Mouse (Mus musculus): ENCODE measurements around the gene Nfib. TPM values are rescaled to one million over a fixed set of nuclear protein-coding genes. Genes with fewer than 3 reads are reported as not detected.

Nfib gene
- total and polyA plus RNA-seq, 3 experiments: 0.04 to 0.11 (median 0.09) TPM

GRCm38 (mm10) chr4:82667271-82667872 lies 38.2 kb downstream of the Nfib start:
- no peak overlapping the region for H3K9ac ChIP-seq (ENCODE audit: insufficient read depth, low read depth)
- no peak overlapping the region for H3K27ac ChIP-seq (ENCODE audit: insufficient read depth, low read depth)
- H3K36me3 ChIP-seq (replicated peaks in 1 of 2; ENCODE audit: control insufficient read depth in 1 of 2, insufficient read depth in 1 of 2, low read length in 1 of 2): no peaks in the 10 kb centered on the region
- H3K4me1 ChIP-seq (ENCODE audit: control insufficient read depth in 1 of 2, insufficient read depth in 2 of 2): no peaks in the 10 kb centered on the region
- in situ Hi-C loops (cut with MboI; ENCODE audit: low pct_ligation_motif_present, low pct_unique_long_range_greater_than_20kb, low sequenced_read_pairs) (no loop called here), dilution Hi-C loops (cut with MboI; ENCODE audit: extremely low pct_ligation_motif_present, extremely low pct_unique_long_range_greater_than_20kb, low sequenced_read_pairs) (no loop called here)
- H3K4me3 ChIP-seq (replicated peaks in 1 of 3; ENCODE audit: low read depth in 2 of 3, low read length in 2 of 3, poor library complexity in 1 of 3): no peak overlapping the region
- no peak for DNase-seq (ENCODE audit: extremely low read depth)
- H3K27me3 ChIP-seq (replicated peaks): no peaks in the 10 kb centered on the region
- TF ChIP-seq ZMIZ1 (IDR thresholded peaks at IDR 0.05; ENCODE audit: low read depth, low read length) (no peak), USF1 (IDR thresholded peaks at IDR 0.05; ENCODE audit: low read depth, low read length) (no peak), RCOR1 (conservative IDR thresholded peaks at IDR 0.05; ENCODE audit: low read depth, low read length) (no peak), CHD2 (IDR thresholded peaks at IDR 0.05; ENCODE audit: low read length) (no peak), IRF4 (IDR thresholded peaks at IDR 0.05; ENCODE audit: low read depth, low read length) (no peak), GABPA (IDR thresholded peaks at IDR 0.05; ENCODE audit: insufficient replicate concordance, low read depth, low read length) (no peak), ZKSCAN1 (IDR thresholded peaks at IDR 0.05; ENCODE audit: borderline replicate concordance, low read depth, low read length) (no peak), BHLHE40 (IDR thresholded peaks at IDR 0.05; ENCODE audit: low read depth, low read length) (no peak), POLR2AphosphoS2 (IDR thresholded peaks at IDR 0.05; ENCODE audit: low read depth, low read length) (no peak), TCF12 (IDR thresholded peaks at IDR 0.05; ENCODE audit: low read depth, low read length) (no peak), NELFE (IDR thresholded peaks at IDR 0.05; ENCODE audit: low read depth, low read length) (no peak), MAX (IDR thresholded peaks at IDR 0.05; ENCODE audit: low read length) (no peak), TBP (conservative IDR thresholded peaks at IDR 0.05; ENCODE audit: low read depth, low read length) (no peak), UBTF (IDR thresholded peaks at IDR 0.05; ENCODE audit: low read depth, low read length) (no peak), JUND (conservative IDR thresholded peaks at IDR 0.05; ENCODE audit: low read depth, low read length) (no peak)
- H3K4me2 ChIP-seq (ENCODE audit: insufficient read depth, low read depth, poor library complexity, severe bottlenecking): no peak overlapping the region
- no peaks in the 10 kb centered on the region for H3K79me2 ChIP-seq (replicated peaks; ENCODE audit: control insufficient read depth, extremely low read depth, insufficient read depth, poor library complexity, severe bottlenecking)
- H3K9me3 ChIP-seq (replicated peaks; ENCODE audit: low read length): no peaks in the 10 kb centered on the region

- in situ Hi-C loops (cut with MboI; ENCODE audit: low pct_ligation_motif_present, low pct_unique_long_range_greater_than_20kb, low sequenced_read_pairs): no loop called here
Observed at GRCm38 (mm10) chr4:82664436-82664835, 41.1 kb downstream of the Nfib start.

More at GRCm38 (mm10) chr4:82664436-82664835, 41.1 kb downstream of the Nfib start:
- dilution Hi-C loops (cut with MboI; ENCODE audit: extremely low pct_ligation_motif_present, extremely low pct_unique_long_range_greater_than_20kb, low sequenced_read_pairs): no loop called here
- Histone ChIP-seq H3K4me2 (ENCODE audit: insufficient read depth, low read depth, poor library complexity, severe bottlenecking) (no peak overlapping the region), H3K4me1 (ENCODE audit: control insufficient read depth in 1 of 2, insufficient read depth in 2 of 2) (no peaks in the 10 kb centered on the region), H3K36me3 (replicated peaks in 1 of 2; ENCODE audit: control insufficient read depth in 1 of 2, insufficient read depth in 1 of 2, low read length in 1 of 2) (no peaks in the 10 kb centered on the region), H3K27me3 (replicated peaks) (no peaks in the 10 kb centered on the region), H3K79me2 (replicated peaks; ENCODE audit: control insufficient read depth, extremely low read depth, insufficient read depth, poor library complexity, severe bottlenecking) (no peaks in the 10 kb centered on the region), H3K9ac (ENCODE audit: insufficient read depth, low read depth) (no peak overlapping the region), H3K9me3 (replicated peaks; ENCODE audit: low read length) (no peaks in the 10 kb centered on the region), H3K27ac (ENCODE audit: insufficient read depth, low read depth) (no peak overlapping the region), H3K4me3 (replicated peaks in 1 of 3; ENCODE audit: low read depth in 2 of 3, low read length in 2 of 3, poor library complexity in 1 of 3) (no peak overlapping the region)
- DNase-seq (ENCODE audit: extremely low read depth): no peak
- TF ChIP-seq E2F4 (IDR thresholded peaks at IDR 0.05; ENCODE audit: insufficient replicate concordance, low read depth, low read length) (no peak), ZMIZ1 (IDR thresholded peaks at IDR 0.05; ENCODE audit: low read depth, low read length) (no peak), JUN (IDR thresholded peaks at IDR 0.05; ENCODE audit: insufficient read depth, low read depth, low read length) (no peak), MXI1 (IDR thresholded peaks at IDR 0.05; ENCODE audit: low read depth, low read length) (no peak), EP300 (IDR thresholded peaks at IDR 0.05; ENCODE audit: low read length) (no peak), RAD21 (IDR thresholded peaks at IDR 0.05; ENCODE audit: low read depth, low read length) (no peak), MAFK (IDR thresholded peaks at IDR 0.05; ENCODE audit: insufficient replicate concordance, low read length) (no peak), ETS1 (conservative IDR thresholded peaks at IDR 0.05; ENCODE audit: low read depth, low read length) (no peak), ZNF384 (IDR thresholded peaks at IDR 0.05; ENCODE audit: low read depth, low read length) (no peak), BHLHE40 (IDR thresholded peaks at IDR 0.05; ENCODE audit: low read depth, low read length) (no peak)

All from CH12.LX (cell line).